Mouse (Mus musculus): Measurements from ENCODE around the gene Tekt3. TPM values are rescaled to one million over a fixed set of nuclear protein-coding genes. Genes with fewer than 3 reads are reported as not detected.

Tekt3 gene
- total RNA-seq, 2 experiments from 2014 or later, result not detected

DNA sequence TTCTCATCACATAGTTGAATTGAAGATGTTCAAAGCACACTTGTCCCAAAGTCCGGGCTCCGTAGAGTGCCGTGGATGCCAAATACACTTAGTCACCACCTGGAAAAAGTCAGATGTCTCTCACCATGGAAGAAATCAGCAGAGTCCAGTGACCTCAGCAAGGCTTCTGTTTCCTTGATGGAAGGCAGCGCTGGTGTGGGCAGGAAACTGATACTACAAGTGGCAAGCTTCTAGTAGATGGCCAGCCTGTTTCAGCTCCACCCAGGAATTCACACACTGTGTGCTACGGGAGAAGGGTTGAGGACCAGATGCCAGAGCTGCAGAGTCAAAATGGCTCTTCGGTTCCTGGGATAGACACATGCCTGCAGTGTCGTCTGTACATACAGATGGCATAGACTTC lies 58.3 kb downstream of the Tekt3 start:
- DNase-seq, result peak in 1 of 2 experiments; percentile 14
- intact Hi-C loops (cut with DNase I), result no loop called here

DNA sequence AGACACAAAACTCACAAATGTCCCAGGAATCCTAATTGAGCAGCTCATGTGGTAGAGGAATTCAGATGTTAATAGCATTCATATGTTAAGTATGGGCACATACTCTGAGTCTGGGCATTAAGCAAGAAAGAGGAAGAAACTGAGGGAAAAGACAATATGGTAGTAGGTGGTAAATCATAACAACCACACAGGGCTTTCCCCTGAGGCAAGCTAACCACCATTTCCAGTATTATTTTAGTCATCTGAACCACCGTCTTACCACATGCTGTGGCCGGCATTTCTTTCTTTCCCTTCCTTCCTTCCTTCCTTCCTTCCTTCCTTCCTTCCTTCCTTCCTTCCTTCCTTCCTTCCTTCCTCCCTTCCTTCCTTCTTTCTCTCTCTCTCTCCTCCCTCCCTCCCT lies 60.8 kb downstream of the Tekt3 start:
- intact Hi-C loops (cut with DNase I), result no loop called here
- DNase-seq, result no peak

DNA sequence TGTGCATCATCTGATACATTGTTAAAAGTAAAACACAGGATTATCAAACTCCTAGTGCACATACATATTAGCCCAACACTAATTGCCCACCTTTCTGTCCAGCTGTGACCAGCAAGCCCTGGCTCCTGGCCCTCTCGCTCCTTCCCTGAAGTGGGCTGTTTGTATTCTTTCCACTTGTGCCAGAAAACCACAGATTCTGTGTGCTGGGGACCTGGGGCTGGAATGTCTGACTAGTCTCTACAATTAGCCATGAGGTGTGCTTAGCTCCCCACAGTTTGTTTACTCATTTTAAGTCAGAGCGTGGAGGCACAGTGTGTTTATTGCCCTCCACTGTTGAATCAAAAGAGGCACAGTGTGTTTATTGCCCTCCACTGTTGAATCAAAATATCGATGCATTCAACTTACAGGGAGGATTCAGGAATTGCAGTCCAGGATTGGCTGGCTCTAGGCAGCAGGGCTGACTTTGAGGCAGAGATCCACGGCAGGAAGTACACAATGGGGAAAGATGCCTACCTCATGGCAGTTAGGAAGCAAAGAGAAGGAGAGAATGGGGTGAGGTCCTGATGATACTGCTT lies 61.4 kb downstream of the Tekt3 start:
- no peak for DNase-seq
- intact Hi-C loops (cut with DNase I), result no loop called here

DNA sequence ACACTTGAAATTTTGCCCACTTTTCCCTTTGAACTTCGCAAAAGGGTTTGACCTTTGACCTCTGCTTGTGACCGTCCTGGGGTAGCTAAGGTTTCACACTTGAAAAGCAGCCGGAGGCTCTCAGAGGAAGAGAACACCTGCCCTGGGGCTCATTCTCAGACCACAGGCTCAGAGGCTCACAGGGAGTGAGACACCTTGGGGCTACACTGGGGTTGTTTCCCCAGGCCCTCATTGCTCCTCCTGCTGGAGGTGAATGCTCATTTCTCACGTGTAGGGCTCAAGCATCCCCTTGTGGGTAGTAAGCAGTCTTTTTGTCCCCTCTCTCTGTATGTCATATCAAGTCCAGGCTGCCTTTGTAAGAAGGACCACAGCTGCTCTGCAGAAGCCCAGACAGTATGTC lies 62.9 kb downstream of the Tekt3 start:
- no peak for DNase-seq
- intact Hi-C loops (cut with DNase I), result no loop called here

DNA sequence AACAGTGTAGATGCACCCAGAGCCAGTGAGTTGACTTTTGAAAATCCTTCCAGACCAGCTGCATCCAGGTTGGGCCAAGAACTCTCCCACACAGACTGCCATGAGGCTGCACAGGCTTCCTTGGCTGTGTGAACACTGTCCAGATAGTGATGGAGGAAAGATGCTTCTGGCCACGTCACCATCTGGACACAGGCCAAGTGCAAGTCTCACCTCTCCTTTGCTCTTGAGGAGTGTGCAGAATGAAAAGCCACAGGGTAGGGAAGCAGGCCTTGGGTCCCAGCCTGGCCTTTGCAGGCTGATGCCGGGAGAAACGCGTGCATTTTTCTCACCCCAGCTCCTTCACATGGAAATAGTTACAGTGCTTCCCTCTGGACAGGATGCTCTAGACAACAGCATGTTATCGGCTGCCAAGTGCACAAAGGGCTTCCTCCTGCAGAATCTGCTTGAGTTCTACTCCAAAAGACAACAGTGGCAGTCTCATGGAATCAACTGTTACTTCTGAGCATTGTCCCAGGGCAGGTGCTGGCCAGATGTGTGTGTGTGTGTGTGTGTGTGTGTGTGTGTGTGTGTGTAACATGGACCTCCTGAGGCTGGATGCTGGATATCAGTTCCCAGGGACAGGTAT lies 64.5 kb downstream of the Tekt3 start:
- peak; percentile 55 to 60 for DNase-seq
- intact Hi-C loops (cut with DNase I), result no loop called here

DNA sequence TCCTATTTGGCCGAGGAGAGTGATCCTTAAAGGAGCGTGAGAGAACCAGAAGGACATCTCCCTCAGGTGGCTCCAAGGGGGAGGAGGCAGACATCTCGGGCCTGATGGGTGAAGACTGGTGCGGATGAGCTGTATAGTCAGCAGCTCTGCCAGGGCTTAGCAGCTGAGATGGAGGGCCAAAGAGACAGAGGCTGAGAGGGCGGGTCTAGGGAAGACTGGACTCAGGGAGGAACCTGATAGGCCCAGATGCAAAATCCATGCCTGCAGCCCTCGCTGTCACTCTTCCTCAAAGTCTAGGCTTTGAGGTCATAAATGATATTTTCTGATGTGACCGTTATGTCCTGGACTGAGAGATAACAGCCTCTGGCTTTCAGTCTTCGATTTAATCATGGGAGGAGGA lies 65.5 kb downstream of the Tekt3 start:
- intact Hi-C loops (cut with DNase I), result no loop called here
- DNase-seq, result no peak

DNA sequence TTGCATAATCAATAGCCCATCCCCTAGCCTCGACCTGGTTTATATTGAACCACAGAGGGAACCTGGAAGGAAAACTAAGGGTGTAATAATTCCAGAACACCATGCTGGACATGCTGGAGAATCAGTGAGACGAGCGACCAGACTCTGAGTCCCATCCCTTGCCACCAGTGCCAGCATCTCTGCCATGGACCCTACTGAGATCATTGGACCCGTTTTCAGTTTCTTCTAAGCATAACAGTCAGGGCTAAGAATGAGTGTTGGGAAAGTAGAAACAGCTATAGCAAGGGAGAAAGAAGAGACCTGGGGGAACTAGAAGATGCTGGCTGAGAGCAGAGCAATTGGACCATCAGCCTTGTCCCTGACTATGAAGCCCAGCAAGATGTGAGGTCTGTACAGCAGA lies 66.1 kb downstream of the Tekt3 start:
- intact Hi-C loops (cut with DNase I), result no loop called here
- no peak for DNase-seq

DNA sequence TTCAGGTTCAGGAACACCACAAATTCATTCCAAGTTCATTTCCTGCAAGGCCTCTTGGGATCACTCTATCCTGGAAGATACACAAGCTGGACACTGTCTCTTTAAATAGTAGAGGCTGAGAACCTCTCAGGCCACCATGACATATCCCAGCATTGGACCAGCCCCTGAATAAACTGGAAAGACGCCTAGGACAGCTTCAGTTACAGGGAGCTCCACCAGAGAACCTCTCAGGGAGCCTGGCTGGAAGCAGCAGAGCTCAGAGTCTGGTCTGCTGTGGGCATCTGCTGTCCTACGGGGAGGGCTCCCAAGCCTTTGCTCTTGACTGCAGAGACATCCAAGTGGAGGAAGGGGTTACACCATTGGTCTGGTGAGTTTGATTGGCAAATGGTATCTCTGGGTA lies 67.3 kb downstream of the Tekt3 start, which contains the start of gene Pmp22:
TSS of gene Pmp22 (plus strand) at position 199 of the 400 bp plus-strand sequence.
- intact Hi-C loops (cut with DNase I), result no loop called here
- DNase-seq, result peak in 1 of 2 experiments; percentile 40

DNA sequence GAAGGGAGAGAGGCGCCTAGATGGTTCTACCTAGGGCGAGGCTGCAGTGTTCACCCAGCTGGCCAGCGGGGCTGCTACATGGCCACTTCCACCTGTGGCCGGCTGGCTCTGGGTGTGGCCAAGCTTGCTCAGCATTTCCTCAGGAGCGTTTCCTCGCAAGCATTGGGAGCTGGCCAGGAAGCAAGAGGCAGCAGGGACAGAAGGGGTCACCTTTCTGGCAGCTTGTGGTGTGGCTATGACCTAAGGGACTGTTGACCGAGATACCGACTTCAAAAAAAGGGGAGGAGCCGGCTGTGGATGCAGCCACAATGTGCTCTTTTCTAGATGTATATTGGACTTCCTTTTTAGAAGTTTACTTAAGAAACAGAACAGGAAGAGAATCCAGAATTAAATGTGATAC lies 67.9 kb downstream of the Tekt3 start:
- intact Hi-C loops (cut with DNase I), result no loop called here
- DNase-seq, result peak; percentile 44 to 58

DNA sequence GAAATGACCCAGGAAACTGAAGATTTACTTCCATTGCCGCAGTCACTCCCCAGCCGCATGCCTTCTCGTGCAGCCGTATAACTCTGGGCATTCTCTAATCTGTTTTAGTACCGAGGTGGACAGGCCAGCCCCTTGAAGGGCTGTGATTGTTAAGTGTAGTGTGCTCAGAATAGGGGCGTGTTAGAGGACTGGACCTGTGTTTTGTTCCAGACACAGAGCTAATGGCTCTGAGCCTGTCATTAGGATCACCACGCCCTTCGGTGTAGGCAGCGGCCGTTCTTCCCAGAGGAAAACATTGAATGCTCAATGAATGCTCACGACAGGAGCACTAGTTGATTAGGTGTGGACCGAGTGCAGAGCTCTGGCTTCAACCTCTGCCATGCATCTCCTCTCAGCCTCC lies 68.4 kb downstream of the Tekt3 start:
- DNase-seq, result no peak

DNA sequence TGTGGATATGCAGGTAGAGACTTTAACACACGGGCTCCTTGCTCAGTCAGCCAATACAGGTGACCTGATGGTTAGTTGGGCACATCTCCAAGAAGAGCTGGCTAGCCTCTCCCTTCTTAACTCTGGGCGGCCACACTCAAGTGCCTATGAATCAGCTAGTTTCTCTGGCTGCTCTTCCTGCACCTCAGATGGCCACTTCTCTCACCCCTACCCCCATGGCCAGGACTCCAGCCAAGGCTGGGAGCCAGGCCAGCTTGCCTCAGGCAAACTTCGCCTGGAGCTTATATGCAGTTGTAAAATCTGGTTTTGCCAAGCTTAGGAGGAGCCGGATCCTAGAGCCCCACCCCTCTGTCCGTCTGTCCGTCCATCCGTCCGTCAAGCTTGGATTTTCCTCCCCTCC lies 69.0 kb downstream of the Tekt3 start:
- intact Hi-C loops (cut with DNase I), result loop anchor here (5.0 to 10.0 kb wide), 3 partner anchors 103 to 376 kb away; partner anchors contain the start of gene Gm10428
- DNase-seq, result peak; percentile 79 to 80

More for the DNA sequence above, 68.4 kb downstream of the Tekt3 start:
- intact Hi-C loops (cut with DNase I), result loop anchor here (5.0 to 10.0 kb wide), 3 partner anchors 103 to 375 kb away; partner anchors contain the start of gene Gm10428

DNA sequence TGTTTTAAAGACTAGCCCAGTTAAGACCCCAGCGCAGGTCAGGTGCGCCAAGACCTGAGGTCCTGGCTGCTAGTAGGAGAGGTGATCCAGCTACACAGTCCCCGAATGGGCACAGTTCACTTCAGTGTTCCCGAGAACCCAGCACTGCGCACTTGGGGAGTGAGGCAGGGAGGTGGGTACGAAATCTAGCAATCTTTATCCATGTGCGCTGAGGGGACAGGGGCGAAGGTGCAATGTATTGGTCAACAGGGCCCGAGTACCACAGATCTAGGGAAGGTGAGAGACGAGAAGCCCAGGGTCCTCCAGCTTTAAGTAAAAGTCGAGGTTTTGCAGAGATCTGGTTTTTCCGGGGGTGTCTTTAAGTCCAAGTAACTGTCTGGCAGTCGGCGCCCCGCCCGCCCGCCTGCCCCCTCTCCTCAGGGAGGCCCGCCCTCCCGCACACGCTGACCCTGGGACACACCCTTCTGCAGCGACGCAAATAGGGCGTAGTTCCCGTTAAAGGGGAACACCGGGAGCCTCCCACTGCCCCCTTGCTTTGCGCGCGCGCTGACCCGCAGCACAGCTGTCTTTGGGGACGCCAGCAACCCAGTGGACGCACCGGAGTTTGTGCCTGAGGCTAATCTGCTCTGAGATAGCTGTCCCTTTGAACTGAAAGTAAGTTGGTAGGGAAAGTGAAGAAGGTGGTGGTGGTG lies 69.7 kb downstream of the Tekt3 start:
- peak; percentile 69 to 76 for DNase-seq
- intact Hi-C loops (cut with DNase I), result loop anchor here (5.0 to 10.0 kb wide), 3 partner anchors 104 to 376 kb away; partner anchors contain the start of gene Gm10428

DNA sequence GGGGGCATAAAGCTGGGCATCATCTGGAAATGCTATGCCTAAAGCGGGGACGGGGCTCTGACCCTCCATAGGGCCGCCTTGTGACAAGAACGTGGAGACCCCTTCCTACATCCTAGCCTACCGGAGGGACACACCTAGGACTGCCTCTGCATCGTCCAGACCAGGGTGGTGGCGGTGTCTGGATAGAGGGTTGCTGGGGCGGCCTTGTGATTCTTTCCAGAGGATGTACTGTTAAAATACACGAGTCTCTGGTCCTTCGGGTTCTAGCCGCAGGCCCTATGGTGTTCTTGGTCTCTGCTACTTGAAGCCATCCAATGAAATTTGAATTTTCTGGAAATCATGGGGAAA lies 70.2 kb downstream of the Tekt3 start:
- intact Hi-C loops (cut with DNase I), result loop anchor here (5.0 to 10.0 kb wide), 3 partner anchors 104 to 377 kb away; partner anchors contain the start of gene Gm10428
- DNase-seq, result no peak

DNA sequence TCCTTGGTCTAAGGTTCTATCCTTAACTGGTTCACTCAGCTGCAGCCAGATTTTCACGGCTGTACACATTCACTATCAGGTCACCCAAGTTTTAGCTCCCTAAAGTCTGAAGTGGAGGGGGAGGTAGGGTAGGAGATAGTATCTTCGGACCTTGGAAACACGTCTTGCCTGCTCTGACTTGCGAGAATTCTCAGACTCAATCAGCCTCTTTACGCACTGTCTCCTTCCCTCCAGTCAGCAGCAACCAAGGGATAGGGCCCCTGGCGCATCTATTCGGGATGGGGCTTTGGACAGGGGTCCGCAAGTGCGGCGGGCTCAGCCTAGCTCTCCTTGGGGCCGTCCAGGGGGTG lies 70.7 kb downstream of the Tekt3 start:
- intact Hi-C loops (cut with DNase I), result loop anchor here (5.0 to 10.0 kb wide), 3 partner anchors 105 to 377 kb away; partner anchors contain the start of gene Gm10428

DNA sequence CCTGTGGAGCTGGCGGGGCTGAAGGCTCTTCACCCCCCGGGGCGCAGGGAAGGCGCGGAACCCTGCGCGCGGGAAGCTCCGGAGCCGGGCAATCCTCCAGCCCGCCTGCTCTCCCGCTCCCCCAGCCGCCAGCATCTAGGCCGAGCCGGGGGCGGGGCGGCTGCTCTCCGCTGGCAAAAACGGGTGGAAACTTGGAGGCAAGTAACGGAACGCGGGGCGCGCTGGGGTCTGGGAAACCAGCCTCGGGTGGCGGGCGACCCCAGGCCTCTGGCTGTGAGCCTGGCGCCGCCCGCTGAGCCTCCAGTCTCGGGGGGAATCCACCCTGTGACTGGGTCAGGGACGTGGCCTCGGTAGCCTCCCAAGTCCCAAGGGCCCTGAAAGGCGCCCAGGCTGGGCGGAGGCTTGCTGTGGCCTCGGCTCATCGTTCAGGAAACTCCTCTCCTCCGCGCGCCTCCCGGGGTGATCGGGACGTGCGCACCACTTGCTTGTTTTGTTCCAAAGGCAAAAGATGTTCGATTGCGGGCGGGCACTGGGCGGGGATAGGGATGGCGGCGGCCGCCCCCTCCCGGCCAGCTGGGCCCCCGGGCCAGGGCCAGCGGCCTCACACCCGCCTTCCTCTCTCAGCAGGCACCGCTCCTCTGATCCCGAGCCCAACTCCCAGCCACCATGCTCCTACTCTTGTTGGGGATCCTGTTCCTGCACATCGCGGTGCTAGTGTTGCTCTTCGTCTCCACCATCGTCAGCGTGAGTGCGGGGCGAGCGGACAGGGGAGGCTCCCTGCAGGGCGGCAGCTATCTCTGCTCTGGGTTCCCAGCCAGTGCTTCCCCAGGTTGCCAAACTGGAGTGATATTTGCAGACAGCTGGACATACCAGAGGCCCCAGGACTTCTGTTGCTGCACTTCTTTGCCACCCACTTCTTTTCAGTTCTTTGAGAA lies 71.3 kb downstream of the Tekt3 start:
- intact Hi-C loops (cut with DNase I), result loop anchor here (5.0 to 10.0 kb wide), 3 partner anchors 105 to 378 kb away; partner anchors contain the start of gene Gm10428
- DNase-seq, result peak; percentile 82 to 84

More for the DNA sequence above, 70.7 kb downstream of the Tekt3 start:
- DNase-seq, result no peak

DNA sequence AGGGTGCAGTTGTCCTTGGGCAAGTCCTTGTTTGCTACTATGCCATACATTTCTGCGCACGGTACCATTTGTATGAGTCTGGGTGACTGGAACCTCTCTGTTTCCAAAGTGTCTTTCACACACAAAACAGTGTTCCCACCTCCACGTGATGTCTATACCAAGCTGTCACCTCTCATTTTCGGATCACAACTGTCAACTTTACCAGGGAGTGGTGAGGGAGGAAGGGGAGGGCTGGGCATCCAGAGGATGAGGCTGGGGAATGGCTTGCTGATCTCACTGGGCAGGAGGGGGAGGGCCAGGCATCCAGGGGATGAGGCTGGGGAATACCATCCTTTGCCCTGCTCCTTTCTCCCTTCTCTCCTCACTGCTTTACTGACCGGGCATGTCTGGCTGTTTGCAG lies 72.6 kb downstream of the Tekt3 start:
- intact Hi-C loops (cut with DNase I), result loop anchor here (5.0 to 10.0 kb wide), 3 partner anchors 107 to 379 kb away; partner anchors contain the start of gene Gm10428
- no peak for DNase-seq

DNA sequence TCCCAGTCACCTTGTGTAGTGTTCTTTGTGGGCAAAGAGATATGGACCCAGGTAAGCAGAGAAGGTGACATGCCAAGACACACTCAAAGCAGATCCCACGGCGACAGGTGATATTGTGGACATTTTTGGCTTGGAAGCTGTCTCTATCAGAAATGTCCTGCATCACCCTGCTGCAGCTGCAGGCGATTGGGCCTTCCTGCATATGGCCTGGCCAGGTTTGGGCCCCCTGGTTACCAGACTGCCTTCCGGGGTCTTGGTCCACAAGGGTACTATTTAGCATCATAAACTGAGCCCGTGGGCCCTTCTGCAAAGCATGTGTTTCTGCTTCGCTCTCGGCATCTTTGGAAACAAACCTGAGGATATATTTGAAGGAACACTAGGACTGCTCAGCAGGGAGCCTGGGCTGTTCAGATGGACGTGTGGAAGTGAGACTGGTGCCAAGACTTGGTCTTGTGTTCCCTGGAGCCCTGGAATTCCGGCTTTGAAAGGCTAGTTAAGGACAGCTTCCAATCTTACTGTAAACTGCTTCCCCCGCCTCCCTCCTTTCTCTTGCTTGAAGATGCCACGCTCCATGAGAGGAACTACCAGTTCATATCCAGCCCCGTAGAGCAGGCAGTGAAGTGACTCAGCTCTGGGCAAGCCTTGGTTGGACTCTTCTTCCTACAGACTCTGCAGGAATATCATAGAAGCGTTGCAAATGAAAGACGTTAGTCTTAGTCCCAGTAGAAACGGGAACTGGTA lies 73.5 kb downstream of the Tekt3 start:
- intact Hi-C loops (cut with DNase I), result loop anchor here (1.0 to 10.0 kb wide), 4 partner anchors 108 to 380 kb away; partner anchors contain the start of gene Gm10428
- no peak for DNase-seq

DNA sequence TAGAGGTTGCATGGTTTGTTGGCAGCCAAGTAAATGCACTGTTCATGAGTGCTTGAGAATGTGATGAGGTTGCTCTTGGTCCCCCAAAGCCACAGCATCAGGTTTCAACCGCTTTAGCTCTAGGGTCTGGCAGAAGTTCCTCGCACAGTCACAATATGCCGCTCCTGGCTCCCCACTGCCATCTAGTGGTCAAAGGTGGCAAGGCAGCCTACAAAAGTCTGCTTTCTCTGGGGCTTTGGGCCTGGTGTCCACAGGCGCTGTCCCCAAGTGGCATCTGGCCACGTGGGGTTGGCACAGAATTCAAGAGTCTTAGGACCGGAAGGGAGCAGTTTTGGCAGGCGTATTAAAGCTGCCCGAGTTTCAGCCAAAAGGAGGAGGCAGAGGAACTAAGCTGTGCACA lies 74.2 kb downstream of the Tekt3 start:
- intact Hi-C loops (cut with DNase I), result loop anchor here (1.0 to 10.0 kb wide), 2 partner anchors 214 to 381 kb away; partner anchors contain the start of gene Gm10428
- DNase-seq, result peak; percentile 94 to 97

DNA sequence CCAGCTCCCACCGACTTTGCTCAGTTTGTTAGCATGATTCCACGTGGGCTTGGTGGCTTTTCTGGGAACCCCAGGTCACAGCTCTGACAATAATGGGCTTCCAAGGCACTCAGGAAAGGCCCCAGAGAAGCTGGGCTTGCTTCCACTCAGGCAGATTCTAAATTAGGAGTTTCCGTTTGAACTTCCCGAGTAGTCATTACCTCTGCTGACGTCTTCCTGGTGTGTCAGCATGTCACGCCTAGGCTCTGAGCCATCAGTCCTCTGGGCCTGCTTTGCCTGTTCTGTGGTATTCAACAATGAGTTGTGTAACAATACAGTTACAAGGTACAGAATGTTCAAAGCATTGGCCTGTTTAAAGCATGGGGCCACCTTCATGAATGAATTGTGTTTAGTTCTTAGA lies 74.8 kb downstream of the Tekt3 start:
- peak in 1 of 2 experiments; percentile 53 for DNase-seq

More for the DNA sequence above, 74.8 kb downstream of the Tekt3 start:
- intact Hi-C loops (cut with DNase I), result loop anchor here (10.0 kb wide), 1 partner anchor 381 kb away; the partner anchor contains the start of gene Gm10428
